24 mouse cellular contexts compared by ENCODE assay signal in the genomic region with DNA sequence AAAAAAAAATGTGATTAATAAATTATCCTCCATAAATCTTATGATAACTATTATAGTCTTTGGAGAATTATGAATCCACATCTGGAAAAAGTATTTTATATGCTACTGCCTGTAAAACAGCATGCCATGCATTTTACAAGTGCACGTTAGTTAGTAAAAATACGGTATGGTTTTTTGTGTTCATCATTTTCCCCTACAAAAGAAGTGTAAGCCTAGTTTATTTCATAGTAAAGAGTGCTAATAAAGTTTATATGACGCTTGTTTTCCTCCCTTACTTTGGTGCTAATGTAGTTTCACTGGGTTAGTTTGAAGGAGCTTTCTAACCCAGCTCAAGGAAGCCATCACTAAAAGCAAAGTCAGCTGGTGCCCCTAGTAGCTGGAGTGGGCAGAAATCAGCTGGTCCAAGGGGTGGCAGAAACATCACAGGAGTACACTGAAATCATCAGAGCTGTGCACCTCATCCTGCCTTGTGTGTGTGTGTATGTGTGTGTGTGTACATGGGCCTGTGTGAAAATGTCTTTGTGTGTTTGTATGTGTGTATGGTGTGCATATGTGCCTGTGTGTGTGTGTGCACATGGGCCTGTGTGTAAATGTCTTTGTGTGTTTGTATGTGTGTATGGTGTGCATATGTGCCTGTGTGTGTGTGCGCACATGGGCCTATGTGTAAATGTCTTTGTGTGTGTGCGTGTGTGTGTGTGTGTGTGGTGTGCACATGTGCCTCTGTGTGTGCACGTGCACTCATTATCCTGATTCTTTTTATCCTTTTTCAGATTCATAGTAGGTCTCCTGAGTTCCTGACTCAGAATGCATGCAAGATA.
A peak's percentile ranks its signal among the peaks of the same experiment; 100 is the strongest.
DNase-seq lines count a peak whose midpoint lies in the region; ATAC-seq and TF ChIP-seq lines count a peak whose summit lies in the region.
"Had no signal": no experiment of that assay in that cellular context is flagged by ENCODE, and none has a peak within 500 bp of the region (broad histone marks: within the 10 kb centered on the region; RNA-seq: fewer than 3 reads in every experiment).

No protein-coding gene starts in this region.

- no peak for ATAC-seq in hindbrain, embryonic 14.5 days (ENCODE audit: low FRiP score)
- ATAC-seq in hindbrain, embryonic 12.5 days (ENCODE audit: low FRiP score) = no peak
- peak; percentile 54 for ATAC-seq in embryonic facial prominence, embryonic 15.5 days (ENCODE audit: insufficient number of reproducible peaks, low FRiP score, low TSS enrichment, low read depth)
- ATAC-seq in limb, embryonic 12.5 days (ENCODE audit: insufficient number of reproducible peaks, insufficient read depth, low FRiP score, low TSS enrichment, low read depth) = peak; percentile 61; the same call in 1 of the 2 replicates
- ATAC-seq in stomach, postnatal 0 days (ENCODE audit: low FRiP score, low TSS enrichment) = no peak
- ATAC-seq: CD4-positive, CD25-positive, alpha-beta regulatory T cell, adult 4 months; forebrain, embryonic 16.5 days had no signal

- WGBS in hindbrain, embryonic 14.5 days = 92% methylated on average over 6 of the region's 6 CpGs
- 92% methylated on average over 6 of the region's 6 CpGs for WGBS in hindbrain, embryonic 12.5 days
- WGBS in embryonic facial prominence, embryonic 10.5 days = 90% methylated on average over 6 of the region's 6 CpGs
- 55% methylated on average over 6 of the region's 6 CpGs for WGBS in embryonic facial prominence, embryonic 15.5 days
- WGBS in limb, embryonic 12.5 days = 37% methylated on average over 6 of the region's 6 CpGs
- WGBS in stomach, postnatal 0 days = 79% methylated on average over 6 of the region's 6 CpGs

- no peak overlapping the region for H3K27ac ChIP-seq in hindbrain, embryonic 14.5 days
- no peak overlapping the region for H3K27ac ChIP-seq in hindbrain, embryonic 12.5 days
- 0 out of 2 replicates have a peak overlapping the region, but pooled peaks have one; percentile 7 for H3K27ac ChIP-seq in embryonic facial prominence, embryonic 10.5 days (replicated peaks)
- peak overlapping the region; percentile 36 for H3K27ac ChIP-seq in embryonic facial prominence, embryonic 15.5 days (replicated peaks)
- peak overlapping the region; percentile 72 for H3K27ac ChIP-seq in limb, embryonic 12.5 days
- H3K27ac ChIP-seq in stomach, postnatal 0 days (replicated peaks) = no peak overlapping the region
- H3K27ac ChIP-seq: forebrain, embryonic 12.5 days; gastrocnemius, adult 2 months; heart, embryonic 13.5 days; hindbrain, embryonic 13.5 days had no signal

- H3K4me1 ChIP-seq in hindbrain, embryonic 14.5 days (replicated peaks; ENCODE audit: control insufficient read depth, insufficient read depth, low read length) = no peaks in the 10 kb centered on the region
- H3K4me1 ChIP-seq in hindbrain, embryonic 12.5 days = no peaks in the 10 kb centered on the region
- H3K4me1 ChIP-seq in embryonic facial prominence, embryonic 10.5 days = peaks cover 7% of the 10 kb centered on the region; the same call in 1 of the 2 replicates
- peaks cover 4% of the 10 kb centered on the region; the same call in 1 of the 2 replicates for H3K4me1 ChIP-seq in embryonic facial prominence, embryonic 15.5 days
- peaks cover 26% of the 10 kb centered on the region for H3K4me1 ChIP-seq in limb, embryonic 12.5 days (replicated peaks)
- H3K4me1 ChIP-seq in stomach, postnatal 0 days (replicated peaks; ENCODE audit: control insufficient read depth, insufficient read depth) = no peaks in the 10 kb centered on the region
- H3K4me1 ChIP-seq: forebrain, embryonic 12.5 days; hindbrain, embryonic 13.5 days had no signal

- no peak for TF ChIP-seq EP300 in stomach, postnatal 0 days (optimal IDR thresholded peaks at IDR 0.05)

- H3K9ac ChIP-seq in hindbrain, embryonic 14.5 days = no peak overlapping the region
- H3K9ac ChIP-seq in hindbrain, embryonic 12.5 days = no peak overlapping the region
- H3K9ac ChIP-seq in embryonic facial prominence, embryonic 15.5 days = no peak overlapping the region
- H3K9ac ChIP-seq in limb, embryonic 12.5 days (replicated peaks) = no peak overlapping the region
- H3K9ac ChIP-seq in stomach, postnatal 0 days (ENCODE audit: low read length) = no peak overlapping the region
- H3K9ac ChIP-seq: forebrain, embryonic 12.5 days; heart, embryonic 13.5 days; hindbrain, embryonic 13.5 days had no signal

- H3K9me3 ChIP-seq in hindbrain, embryonic 14.5 days (ENCODE audit: control insufficient read depth, low read length) = no peaks in the 10 kb centered on the region
- H3K9me3 ChIP-seq in hindbrain, embryonic 12.5 days (replicated peaks) = no peaks in the 10 kb centered on the region
- H3K9me3 ChIP-seq in embryonic facial prominence, embryonic 10.5 days = no peaks in the 10 kb centered on the region
- no peaks in the 10 kb centered on the region for H3K9me3 ChIP-seq in embryonic facial prominence, embryonic 15.5 days (replicated peaks)
- H3K9me3 ChIP-seq in limb, embryonic 12.5 days = no peaks in the 10 kb centered on the region
- no peaks in the 10 kb centered on the region for H3K9me3 ChIP-seq in stomach, postnatal 0 days (ENCODE audit: control insufficient read depth, low read length)
- H3K9me3 ChIP-seq: forebrain, embryonic 12.5 days; heart, embryonic 13.5 days; hindbrain, embryonic 13.5 days had no signal

- no peak overlapping the region for H3K4me3 ChIP-seq in hindbrain, embryonic 14.5 days (replicated peaks; ENCODE audit: low read length)
- no peak overlapping the region for H3K4me3 ChIP-seq in hindbrain, embryonic 12.5 days
- no peak overlapping the region for H3K4me3 ChIP-seq in embryonic facial prominence, embryonic 10.5 days
- no peak overlapping the region for H3K4me3 ChIP-seq in embryonic facial prominence, embryonic 15.5 days (replicated peaks)
- H3K4me3 ChIP-seq in limb, embryonic 12.5 days (replicated peaks) = no peak overlapping the region
- H3K4me3 ChIP-seq in stomach, postnatal 0 days (ENCODE audit: low read depth, low read length) = no peak overlapping the region
- H3K4me3 ChIP-seq: forebrain, embryonic 12.5 days; gastrocnemius, adult 2 months; heart, embryonic 13.5 days; hindbrain, embryonic 13.5 days had no signal

- no peaks in the 10 kb centered on the region for H3K27me3 ChIP-seq in hindbrain, embryonic 14.5 days (ENCODE audit: control insufficient read depth, insufficient read depth, low read length)
- no peaks in the 10 kb centered on the region for H3K27me3 ChIP-seq in hindbrain, embryonic 12.5 days
- H3K27me3 ChIP-seq in embryonic facial prominence, embryonic 10.5 days (replicated peaks; ENCODE audit: low read depth, poor library complexity, severe bottlenecking) = no peaks in the 10 kb centered on the region
- no peaks in the 10 kb centered on the region for H3K27me3 ChIP-seq in embryonic facial prominence, embryonic 15.5 days
- peaks cover 31% of the 10 kb centered on the region for H3K27me3 ChIP-seq in limb, embryonic 12.5 days
- H3K27me3 ChIP-seq in stomach, postnatal 0 days (ENCODE audit: control insufficient read depth, insufficient read depth, low read length) = no peaks in the 10 kb centered on the region
- H3K27me3 ChIP-seq: forebrain, embryonic 12.5 days; heart, embryonic 13.5 days; hindbrain, embryonic 13.5 days had no signal

- no peak overlapping the region for H3K4me2 ChIP-seq in hindbrain, embryonic 14.5 days (replicated peaks)
- H3K4me2 ChIP-seq in hindbrain, embryonic 12.5 days (replicated peaks) = no peak overlapping the region
- H3K4me2 ChIP-seq in embryonic facial prominence, embryonic 15.5 days (replicated peaks) = no peak overlapping the region
- H3K4me2 ChIP-seq in limb, embryonic 12.5 days = no peak overlapping the region
- no peak overlapping the region for H3K4me2 ChIP-seq in stomach, postnatal 0 days (replicated peaks; ENCODE audit: low read depth)
- H3K4me2 ChIP-seq: forebrain, embryonic 12.5 days; heart, embryonic 13.5 days; hindbrain, embryonic 13.5 days had no signal

- H3K36me3 ChIP-seq in hindbrain, embryonic 14.5 days (replicated peaks; ENCODE audit: control insufficient read depth, insufficient read depth) = no peaks in the 10 kb centered on the region
- H3K36me3 ChIP-seq in hindbrain, embryonic 12.5 days = no peaks in the 10 kb centered on the region
- no peaks in the 10 kb centered on the region for H3K36me3 ChIP-seq in embryonic facial prominence, embryonic 10.5 days (replicated peaks)
- no peaks in the 10 kb centered on the region for H3K36me3 ChIP-seq in embryonic facial prominence, embryonic 15.5 days
- H3K36me3 ChIP-seq in limb, embryonic 12.5 days = no peaks in the 10 kb centered on the region
- H3K36me3 ChIP-seq in stomach, postnatal 0 days (ENCODE audit: control insufficient read depth, insufficient read depth, low read length) = no peaks in the 10 kb centered on the region
- H3K36me3 ChIP-seq: forebrain, embryonic 12.5 days; G1E; heart, embryonic 13.5 days; hindbrain, embryonic 13.5 days had no signal

- TF ChIP-seq CTCF in stomach, postnatal 0 days (IDR thresholded peaks at IDR 0.05; ENCODE audit: low read depth) = no peak

- peak; percentile 15 for DNase-seq in hindbrain, embryonic 14.5 days (ENCODE audit: low spot score)
- DNase-seq in embryonic facial prominence, embryonic 10.5 days (ENCODE audit: low spot score) = no peak
- no peak for DNase-seq in stomach, postnatal 0 days (ENCODE audit: low spot score)
- no peak for DNase-seq in adrenal gland, postnatal 4 days (ENCODE audit: low spot score in 2 of 2)
- DNase-seq in frontal cortex, postnatal 25 days (ENCODE audit: low spot score in 2 of 2) = no peak
- DNase-seq: adrenal gland, adult 8-10 months; adrenal gland, postnatal 36 days; B cell, adult 2 months; cerebellum, adult 11 months; cerebellum, adult 8-10 months; cerebellum, postnatal 14 days; embryo, embryonic 11 days; gastrocnemius, adult 2 months; gastrocnemius, postnatal 25 days; heart, postnatal 4 days had no signal

Comparison
In these comparisons a context has a peak if more than half of its experiments do, and no peak if none do; other contexts are left out.
1. ATAC-seq: peak in embryonic facial prominence, embryonic 15.5 days (single experiment) and limb, embryonic 12.5 days (single experiment); none in hindbrain, embryonic 14.5 days (single experiment), hindbrain, embryonic 12.5 days (single experiment) and stomach, postnatal 0 days (single experiment).
2. H3K27ac ChIP-seq: peak in embryonic facial prominence, embryonic 10.5 days (single experiment), embryonic facial prominence, embryonic 15.5 days (single experiment) and limb, embryonic 12.5 days (single experiment); none in hindbrain, embryonic 14.5 days (single experiment), hindbrain, embryonic 12.5 days (single experiment) and stomach, postnatal 0 days (single experiment).